Mouse (Mus musculus): ENCODE data around the gene Stap2. TPM values are rescaled to one million over a fixed set of nuclear protein-coding genes. Genes with fewer than 3 reads are reported as not detected.

Gene Stap2
- polyA plus RNA-seq, 1 experiment from 2014 or later = 5.0 TPM

DNA sequence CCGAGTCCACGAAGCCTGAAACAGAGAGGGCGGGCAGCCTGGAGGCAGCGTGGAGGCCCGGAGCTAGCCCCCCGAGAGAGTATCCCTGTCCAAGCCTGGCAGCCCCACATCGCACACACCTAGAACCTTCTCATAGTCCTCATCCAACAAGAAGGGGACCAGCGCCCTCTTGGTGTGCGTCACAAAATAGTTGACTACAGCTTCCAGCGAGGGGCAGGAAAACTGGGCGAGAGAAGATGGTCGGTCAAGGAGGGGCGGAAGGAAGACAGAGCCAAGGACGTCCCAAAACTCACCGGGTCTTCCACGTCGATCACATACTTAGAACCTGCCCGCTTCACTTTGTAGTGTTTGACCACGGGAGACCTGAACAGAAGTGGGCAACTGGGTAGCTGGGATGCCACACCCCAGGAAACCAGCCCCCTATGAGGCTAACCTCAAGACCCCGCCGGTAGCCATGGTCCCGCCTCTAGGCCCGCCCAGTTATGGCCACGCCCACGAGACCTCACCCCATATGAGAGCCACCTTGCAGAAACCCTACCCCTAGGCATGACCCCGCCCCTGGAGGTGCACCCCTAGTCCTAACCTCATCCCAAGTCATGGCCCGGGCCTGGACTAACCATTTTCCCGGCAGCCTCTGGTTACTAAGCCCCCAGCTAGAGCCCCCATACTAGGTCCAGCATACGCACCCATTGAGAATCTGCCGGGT is 5.4 kb downstream of the Stap2 start:
- DNase-seq (ENCODE audit: low spot score) (no peak), ATAC-seq (0 out of 2 replicates have a peak, but pooled peaks have one; percentile 21)
- no peak overlapping the region for H3K4me2 ChIP-seq (ENCODE audit: low read length)
- H3K9me3 ChIP-seq (replicated peaks; ENCODE audit: control insufficient read depth, low read length) = no peaks in the 10 kb centered on the region
- no peaks in the 10 kb centered on the region for H3K4me1 ChIP-seq (ENCODE audit: control insufficient read depth, insufficient read depth, low read length)
- no peak overlapping the region for H3K27ac ChIP-seq (ENCODE audit: low read depth, low read length)
- whole genome bisulfite sequencing = 9% methylated on average over 30 of the region's 30 CpGs
- peaks cover 8% of the 10 kb centered on the region for H3K27me3 ChIP-seq (replicated peaks; ENCODE audit: control insufficient read depth, insufficient read depth, low read length)
- H3K9ac ChIP-seq (ENCODE audit: low read length) = no peak overlapping the region
- H3K4me3 ChIP-seq (ENCODE audit: low read depth, low read length) = no peak overlapping the region
- peaks cover 16% of the 10 kb centered on the region for H3K36me3 ChIP-seq (ENCODE audit: control insufficient read depth, insufficient read depth, low read length)

DNA sequence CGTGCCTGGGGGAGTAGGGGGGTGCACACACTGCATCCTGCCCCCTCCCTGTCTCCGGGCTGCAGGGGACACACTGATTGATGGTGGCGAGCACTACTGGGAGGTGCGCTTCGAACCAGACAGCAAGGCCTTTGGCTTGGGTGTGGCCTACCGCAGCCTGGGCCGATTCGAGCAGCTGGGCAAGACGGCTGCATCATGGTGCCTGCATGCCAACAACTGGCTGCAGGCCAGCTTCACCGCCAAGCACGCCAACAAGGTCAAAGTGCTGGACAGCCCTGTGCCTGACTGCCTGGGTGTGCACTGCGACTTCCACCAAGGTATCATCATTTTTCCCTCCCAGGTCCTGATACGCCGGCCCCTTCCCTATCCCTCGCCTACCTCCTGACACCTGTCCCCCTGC is 9.4 kb downstream of the Stap2 start:
- Histone ChIP-seq H3K4me2 (ENCODE audit: low read length) (no peak overlapping the region), H3K36me3 (ENCODE audit: control insufficient read depth, insufficient read depth, low read length) (peaks cover 47% of the 10 kb centered on the region), H3K4me3 (ENCODE audit: low read depth, low read length) (no peak overlapping the region), H3K27ac (ENCODE audit: low read depth, low read length) (no peak overlapping the region), H3K9me3 (replicated peaks; ENCODE audit: control insufficient read depth, low read length) (no peaks in the 10 kb centered on the region), H3K27me3 (replicated peaks; ENCODE audit: control insufficient read depth, insufficient read depth, low read length) (peaks cover 8% of the 10 kb centered on the region), H3K9ac (ENCODE audit: low read length) (no peak overlapping the region), H3K4me1 (ENCODE audit: control insufficient read depth, insufficient read depth, low read length) (0 out of 2 replicates have a peak, but pooled peaks cover 5% of the 10 kb centered on the region)
- DNase-seq (ENCODE audit: low spot score) (no peak), ATAC-seq (no peak)
- 87% methylated on average over 15 of the region's 15 CpGs for WGBS

DNA sequence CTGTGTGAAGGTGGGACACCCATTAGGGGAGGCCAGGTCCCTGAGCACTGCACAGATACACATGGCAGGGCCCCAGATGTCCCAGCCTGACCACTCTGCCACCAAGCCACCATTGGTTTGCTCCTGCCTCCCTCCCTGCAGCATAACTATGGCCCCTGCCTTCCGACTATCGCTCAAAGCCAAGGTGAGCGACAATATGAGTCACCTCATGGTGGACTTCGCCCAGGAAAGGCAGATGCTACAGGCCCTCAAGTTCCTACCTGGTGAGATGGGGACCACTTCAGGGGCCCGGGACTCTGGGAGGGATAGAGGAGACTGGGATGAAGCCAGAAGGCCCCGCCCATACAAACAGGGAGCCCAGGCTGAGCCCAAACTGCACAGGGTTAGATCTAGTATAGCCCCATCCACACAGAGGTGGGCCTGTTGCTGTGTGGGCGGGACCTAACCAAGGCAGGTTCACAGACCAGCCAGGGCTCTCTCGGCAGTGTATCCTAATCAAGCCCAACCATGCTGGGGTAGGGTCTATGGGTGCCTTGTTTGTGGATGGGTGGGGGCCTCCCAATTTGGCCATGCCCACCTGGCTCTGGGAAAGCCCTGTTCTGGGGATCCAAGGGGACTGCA is 15.0 kb downstream of the Stap2 start:
- no peak for DNase-seq (ENCODE audit: low spot score)
- H3K4me1 ChIP-seq (ENCODE audit: control insufficient read depth, insufficient read depth, low read length) = peaks cover 9% of the 10 kb centered on the region
- no peak overlapping the region for H3K27ac ChIP-seq (ENCODE audit: low read depth, low read length)
- WGBS = 91% methylated on average over 8 of the region's 8 CpGs
- no peak for ATAC-seq
- H3K9me3 ChIP-seq (replicated peaks; ENCODE audit: control insufficient read depth, low read length) = no peaks in the 10 kb centered on the region
- H3K36me3 ChIP-seq (ENCODE audit: control insufficient read depth, insufficient read depth, low read length) = peaks cover 50% of the 10 kb centered on the region
- no peak overlapping the region for H3K4me3 ChIP-seq (ENCODE audit: low read depth, low read length)
- no peak overlapping the region for H3K4me2 ChIP-seq (ENCODE audit: low read length)
- no peak overlapping the region for H3K9ac ChIP-seq (ENCODE audit: low read length)
- H3K27me3 ChIP-seq (replicated peaks; ENCODE audit: control insufficient read depth, insufficient read depth, low read length) = no peaks in the 10 kb centered on the region

DNA sequence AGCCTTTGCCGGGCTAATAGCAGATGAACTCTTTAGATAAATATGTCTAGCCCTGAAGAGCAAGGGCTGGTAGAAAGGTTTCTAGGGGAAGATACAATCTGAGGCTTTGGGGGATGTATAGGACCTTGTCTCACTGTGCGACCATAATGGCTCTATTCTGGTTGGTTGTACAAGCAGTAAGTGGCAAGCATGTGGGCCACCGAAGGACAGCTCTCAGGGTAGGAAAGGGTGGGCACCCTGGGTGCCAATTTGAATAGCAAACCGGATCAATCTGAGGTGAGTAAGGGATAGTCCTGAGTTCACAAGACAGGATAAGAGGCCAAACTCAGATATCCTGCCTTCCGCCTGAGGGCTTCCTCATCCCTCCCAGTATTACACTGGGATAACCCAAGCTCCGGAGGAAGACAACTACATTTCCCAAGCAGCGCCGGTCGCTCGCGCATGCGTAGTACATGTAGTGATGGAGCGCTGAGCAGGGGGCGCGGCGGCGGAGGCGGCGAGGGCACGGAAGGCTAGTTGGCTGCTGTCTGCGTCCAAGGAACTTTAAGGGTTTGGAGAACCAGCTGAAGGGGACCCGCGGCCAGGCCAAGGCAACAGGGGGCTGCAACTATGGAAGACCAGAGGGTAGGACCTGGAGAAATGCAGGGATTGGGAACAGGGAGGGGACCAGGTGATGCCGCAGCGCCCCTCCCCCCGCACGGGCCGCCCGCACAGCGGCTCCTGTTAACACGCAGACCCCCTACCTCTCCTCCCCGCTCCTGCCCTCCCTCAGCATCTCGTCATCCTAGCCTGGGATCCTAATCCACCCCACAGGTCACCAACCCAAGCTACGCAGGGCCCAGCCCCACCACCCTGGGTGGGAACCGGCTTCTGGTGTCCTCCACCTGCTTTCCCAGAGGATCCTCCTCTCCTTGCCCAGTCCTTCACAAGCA is 19.1 kb downstream of the Stap2 start, which contains the start of gene Fsd1:
Gene Fsd1 (plus strand): TSS at position 480 of the 932 bp plus-strand sequence.
- Histone ChIP-seq H3K36me3 (ENCODE audit: control insufficient read depth, insufficient read depth, low read length) (peaks cover 20% of the 10 kb centered on the region), H3K4me2 (ENCODE audit: low read length) (peak within 1 kb of the TSS; percentile 83), H3K9ac (ENCODE audit: low read length) (peak within 1 kb of the TSS; percentile 84), H3K27ac (ENCODE audit: low read depth, low read length) (peak within 1 kb of the TSS; percentile 56; the same call in 1 of the 2 replicates), H3K4me1 (ENCODE audit: control insufficient read depth, insufficient read depth, low read length) (peaks cover 4% of the 10 kb centered on the region), H3K27me3 (replicated peaks; ENCODE audit: control insufficient read depth, insufficient read depth, low read length) (no peaks in the 10 kb centered on the region), H3K9me3 (replicated peaks; ENCODE audit: control insufficient read depth, low read length) (no peaks in the 10 kb centered on the region), H3K4me3 (ENCODE audit: low read depth, low read length) (peak within 1 kb of the TSS; percentile 72)
- DNase-seq (ENCODE audit: low spot score) (peak; percentile 93), ATAC-seq (peak; percentile 87)
- WGBS = 9% methylated on average over 33 of the region's 35 CpGs

DNA sequence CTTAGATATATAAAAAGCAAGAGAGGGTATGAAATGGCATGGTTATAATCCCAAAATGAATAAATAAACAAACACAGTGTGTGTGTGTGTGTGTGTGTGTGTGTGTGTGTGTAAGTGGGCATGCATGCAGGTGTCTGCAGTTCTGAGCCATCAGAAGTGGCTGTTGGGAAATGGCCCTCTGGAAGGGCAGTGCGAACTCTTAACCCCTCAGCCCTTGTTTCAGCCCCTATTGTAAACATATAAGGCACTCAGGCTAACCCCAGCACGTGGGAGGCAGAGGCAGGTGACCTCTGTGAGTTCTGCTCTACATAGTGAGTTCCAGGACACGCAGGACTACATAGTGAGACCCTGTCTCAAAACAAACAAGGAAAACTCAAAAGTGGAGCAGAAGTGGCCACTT is 28.1 kb downstream of the Stap2 start:
- peaks cover 22% of the 10 kb centered on the region for H3K36me3 ChIP-seq (ENCODE audit: control insufficient read depth, insufficient read depth, low read length)
- no peak overlapping the region for H3K4me3 ChIP-seq (ENCODE audit: low read depth, low read length)
- DNase-seq (ENCODE audit: low spot score) (no peak), ATAC-seq (no peak)
- H3K27me3 ChIP-seq (replicated peaks; ENCODE audit: control insufficient read depth, insufficient read depth, low read length) = no peaks in the 10 kb centered on the region
- 74% methylated on average over 3 of the region's 3 CpGs for WGBS
- H3K27ac ChIP-seq (ENCODE audit: low read depth, low read length) = no peak overlapping the region
- H3K4me2 ChIP-seq (ENCODE audit: low read length) = no peak overlapping the region
- H3K9ac ChIP-seq (ENCODE audit: low read length) = no peak overlapping the region
- H3K9me3 ChIP-seq (replicated peaks; ENCODE audit: control insufficient read depth, low read length) = no peaks in the 10 kb centered on the region
- no peaks in the 10 kb centered on the region for H3K4me1 ChIP-seq (ENCODE audit: control insufficient read depth, insufficient read depth, low read length)

DNA sequence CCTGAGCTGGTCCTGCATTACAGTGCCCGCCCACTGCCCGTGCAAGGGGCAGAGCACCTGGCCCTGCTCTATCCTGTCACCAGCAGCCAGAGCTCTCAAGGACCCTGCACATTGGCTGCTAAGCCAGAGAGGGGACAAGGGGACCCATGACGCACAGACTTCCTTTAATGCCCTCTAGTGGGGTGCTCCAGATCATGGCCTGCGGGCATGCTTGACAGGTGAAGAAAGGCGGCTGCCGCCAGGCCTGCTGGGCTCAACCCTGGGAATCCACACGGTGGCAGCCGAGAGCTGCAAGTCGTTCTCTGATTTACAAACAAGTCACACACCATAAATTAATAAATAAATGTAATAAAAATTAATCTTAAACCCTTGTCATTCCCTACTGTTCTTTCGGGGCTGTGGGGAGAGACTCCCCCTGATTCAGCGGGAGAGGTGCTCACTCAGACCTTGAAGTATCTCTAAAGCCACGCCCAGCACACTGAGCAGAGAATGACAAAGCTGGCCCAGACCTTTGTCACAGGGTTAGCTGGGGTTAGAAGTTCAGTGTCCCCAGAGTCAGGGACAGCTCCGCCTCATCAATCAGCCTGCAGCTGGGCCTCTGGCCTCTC is 29.0 kb downstream of the Stap2 start:
- H3K27ac ChIP-seq (ENCODE audit: low read depth, low read length) = peak overlapping the region; percentile 52; the same call in 1 of the 2 replicates
- H3K36me3 ChIP-seq (ENCODE audit: control insufficient read depth, insufficient read depth, low read length) = peaks cover 22% of the 10 kb centered on the region
- 19% methylated on average over 13 of the region's 13 CpGs for WGBS
- no peaks in the 10 kb centered on the region for H3K27me3 ChIP-seq (replicated peaks; ENCODE audit: control insufficient read depth, insufficient read depth, low read length)
- DNase-seq (ENCODE audit: low spot score) (peak; percentile 81), ATAC-seq (peak; percentile 69)
- no peak overlapping the region for H3K4me3 ChIP-seq (ENCODE audit: low read depth, low read length)
- peak overlapping the region; percentile 25; the same call in 1 of the 2 replicates for H3K9ac ChIP-seq (ENCODE audit: low read length)
- H3K9me3 ChIP-seq (replicated peaks; ENCODE audit: control insufficient read depth, low read length) = no peaks in the 10 kb centered on the region
- no peak overlapping the region for H3K4me2 ChIP-seq (ENCODE audit: low read length)
- H3K4me1 ChIP-seq (ENCODE audit: control insufficient read depth, insufficient read depth, low read length) = peaks cover 4% of the 10 kb centered on the region; the same call in 1 of the 2 replicates

DNA sequence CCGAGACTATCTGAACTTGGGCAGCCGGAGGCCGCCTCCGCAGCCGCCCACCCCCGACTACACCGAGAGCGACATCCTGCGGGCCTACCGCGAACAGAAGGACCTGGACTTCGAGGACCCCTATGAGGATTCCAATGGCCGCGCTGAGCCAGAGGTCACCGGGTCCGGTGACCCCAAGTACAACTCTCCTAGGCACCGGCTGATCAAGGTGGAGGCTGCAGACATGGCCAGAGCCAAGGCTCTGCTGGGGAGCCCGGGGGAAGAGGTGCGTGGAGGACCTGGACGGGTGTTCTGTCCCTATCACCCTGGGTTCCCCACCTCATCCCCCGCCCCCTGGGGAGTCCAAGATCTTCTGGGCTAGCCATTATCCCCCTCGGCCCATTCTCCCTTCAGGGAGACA is 33.9 kb downstream of the Stap2 start:
- no peak for DNase-seq (ENCODE audit: low spot score)
- Histone ChIP-seq H3K36me3 (ENCODE audit: control insufficient read depth, insufficient read depth, low read length) (peaks cover 38% of the 10 kb centered on the region), H3K9ac (ENCODE audit: low read length) (peak overlapping the region; percentile 81), H3K27ac (ENCODE audit: low read depth, low read length) (no peak overlapping the region), H3K4me3 (ENCODE audit: low read depth, low read length) (peak overlapping the region; percentile 58), H3K4me1 (ENCODE audit: control insufficient read depth, insufficient read depth, low read length) (peaks cover 4% of the 10 kb centered on the region), H3K4me2 (ENCODE audit: low read length) (peak overlapping the region; percentile 68), H3K9me3 (replicated peaks; ENCODE audit: control insufficient read depth, low read length) (no peaks in the 10 kb centered on the region), H3K27me3 (replicated peaks; ENCODE audit: control insufficient read depth, insufficient read depth, low read length) (no peaks in the 10 kb centered on the region)
- WGBS = 24% methylated on average over 22 of the region's 22 CpGs
- ATAC-seq = no peak

Data from forebrain, embryonic 14.5 days (tissue).